Mouse (Mus musculus) spleen, adult 12 weeks (tissue): ENCODE data around the gene Dhrs3.

ENCODE experiments used
- DNase-seq: peaks from one replicate; pipeline ENCODE4 v3.0.0; 2022; ENCODE audit warnings: low spot score

Dhrs3 gene

DNA sequence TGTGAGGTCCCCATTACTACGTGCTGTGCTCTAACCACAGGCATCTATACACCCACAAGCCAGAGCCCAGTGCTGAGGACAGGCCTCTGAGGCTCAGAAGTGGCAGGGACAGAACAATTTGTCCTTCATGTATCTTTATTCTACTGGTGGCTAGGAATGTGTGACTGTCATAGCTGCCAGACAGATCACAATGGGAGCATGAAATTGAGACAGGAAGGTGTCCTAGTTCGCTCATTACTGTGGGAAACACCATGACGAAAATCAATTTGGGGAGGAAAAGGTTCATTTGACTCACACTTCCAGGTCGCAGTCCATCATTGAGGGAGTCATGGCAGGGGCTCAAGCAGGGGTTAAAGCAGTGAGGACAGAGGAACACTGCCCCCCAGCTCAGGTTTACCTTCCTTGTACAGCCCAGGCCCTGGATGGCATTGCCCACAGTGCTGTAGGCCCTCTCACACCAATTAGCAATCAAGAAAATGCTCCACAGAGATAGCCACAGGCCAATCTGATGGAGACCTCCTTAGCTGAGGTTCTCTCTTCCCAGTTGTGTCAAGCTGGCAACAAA is 47.3 kb downstream of the Dhrs3 start:
- DNase-seq = no peak

DNA sequence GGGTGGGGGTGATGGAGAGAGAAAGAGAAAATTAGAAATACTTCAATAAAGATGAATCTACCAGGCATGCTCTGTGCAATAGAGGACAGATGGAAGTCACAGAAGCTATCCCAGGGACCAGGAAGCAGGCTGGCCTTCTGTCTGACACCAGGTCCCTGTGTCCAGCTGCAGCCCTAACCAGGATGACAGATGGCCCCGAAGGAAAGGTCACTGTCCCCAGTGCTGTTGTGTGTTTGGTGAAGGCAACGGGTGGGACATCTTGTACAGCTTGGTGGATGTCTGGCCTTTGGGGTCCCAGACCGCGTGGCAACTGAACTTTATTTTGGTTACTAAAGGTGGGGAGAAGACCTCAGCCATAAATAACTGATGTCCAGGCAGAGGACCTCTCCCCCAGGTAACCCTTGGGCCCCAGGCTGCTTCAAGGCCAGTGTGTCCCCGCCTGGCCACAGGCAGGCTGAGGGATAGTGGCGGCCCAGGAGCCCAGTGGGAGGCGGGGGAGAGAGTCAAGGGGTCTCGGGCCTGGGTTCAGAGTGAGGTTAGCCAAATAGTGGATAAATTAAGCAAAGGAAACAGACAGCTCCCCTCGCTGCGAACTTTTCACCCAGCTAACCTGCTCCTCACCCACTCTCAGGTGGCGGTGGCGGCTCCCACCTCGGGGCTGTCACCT is 48.3 kb downstream of the Dhrs3 start:
- DNase-seq = no peak

DNA sequence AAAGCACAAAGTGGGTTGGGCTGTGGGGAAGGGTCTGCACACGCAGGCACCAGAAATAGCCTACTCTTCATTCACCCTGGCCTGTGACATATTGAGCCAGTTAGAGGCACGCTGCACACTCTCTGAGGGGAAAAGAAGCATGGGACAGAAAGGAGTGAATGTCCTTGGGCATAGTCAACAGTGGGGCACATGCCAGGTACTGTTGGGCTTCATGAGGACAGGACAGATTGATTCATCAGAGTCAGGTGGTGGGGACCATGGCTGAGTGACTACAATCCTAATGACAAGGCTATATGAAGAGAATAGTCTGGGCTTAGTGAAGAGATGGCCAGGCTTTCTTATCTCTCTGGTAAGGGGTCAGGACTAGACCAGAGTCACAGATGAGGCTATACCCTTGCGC is 49.8 kb downstream of the Dhrs3 start:
- DNase-seq = no peak

DNA sequence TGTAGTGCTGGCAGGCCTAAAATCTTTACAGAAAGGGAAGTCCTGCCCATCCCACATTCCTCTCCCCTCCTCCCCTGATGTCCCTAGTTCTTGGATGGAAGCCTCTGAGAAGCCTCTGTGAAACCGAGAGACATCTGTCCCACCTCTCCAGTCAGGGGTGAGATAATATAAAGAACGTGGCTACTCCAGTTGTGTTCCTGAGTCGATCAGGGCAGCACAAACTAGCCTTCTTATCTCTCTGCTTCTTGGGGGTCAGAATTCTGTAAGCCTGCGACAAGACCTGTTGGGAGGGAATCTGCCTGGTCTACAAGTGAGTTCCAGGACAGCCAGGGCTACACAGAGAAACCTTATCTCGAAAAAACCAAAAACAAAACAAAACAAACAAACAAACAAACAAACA is 50.6 kb downstream of the Dhrs3 start:
- DNase-seq = no peak

DNA sequence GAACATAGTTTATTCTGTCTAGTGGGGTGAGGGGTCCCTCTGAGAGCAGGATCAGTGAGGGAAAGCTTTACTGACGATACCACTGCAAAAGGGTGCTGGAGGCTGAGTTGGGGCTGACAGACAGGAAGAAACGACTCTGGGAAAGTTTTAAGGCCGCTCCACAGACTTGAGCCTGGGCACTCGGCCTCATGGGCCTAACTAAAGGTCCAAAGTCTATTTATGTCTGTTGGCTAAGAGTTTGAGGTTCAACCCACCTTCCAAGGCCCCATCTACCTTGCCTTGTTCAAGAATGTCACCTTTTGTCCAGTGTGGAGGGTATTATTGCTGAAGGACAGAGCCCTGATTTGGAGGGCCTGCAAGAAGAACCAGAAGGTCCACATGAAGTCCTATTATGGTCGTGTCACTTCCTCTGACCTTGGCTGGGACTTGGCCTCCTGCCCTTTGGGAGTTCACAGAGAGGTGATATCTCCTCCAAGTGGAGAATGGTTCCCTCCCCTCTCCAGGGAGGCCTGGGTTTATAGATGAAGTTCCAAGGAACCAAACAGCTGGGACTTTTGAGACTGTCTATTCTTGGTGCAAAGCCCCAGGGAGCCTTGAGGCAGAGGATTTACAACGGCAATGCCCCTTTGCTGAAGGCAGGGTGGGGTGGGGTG is 55.2 kb downstream of the Dhrs3 start:
- no peak for DNase-seq

DNA sequence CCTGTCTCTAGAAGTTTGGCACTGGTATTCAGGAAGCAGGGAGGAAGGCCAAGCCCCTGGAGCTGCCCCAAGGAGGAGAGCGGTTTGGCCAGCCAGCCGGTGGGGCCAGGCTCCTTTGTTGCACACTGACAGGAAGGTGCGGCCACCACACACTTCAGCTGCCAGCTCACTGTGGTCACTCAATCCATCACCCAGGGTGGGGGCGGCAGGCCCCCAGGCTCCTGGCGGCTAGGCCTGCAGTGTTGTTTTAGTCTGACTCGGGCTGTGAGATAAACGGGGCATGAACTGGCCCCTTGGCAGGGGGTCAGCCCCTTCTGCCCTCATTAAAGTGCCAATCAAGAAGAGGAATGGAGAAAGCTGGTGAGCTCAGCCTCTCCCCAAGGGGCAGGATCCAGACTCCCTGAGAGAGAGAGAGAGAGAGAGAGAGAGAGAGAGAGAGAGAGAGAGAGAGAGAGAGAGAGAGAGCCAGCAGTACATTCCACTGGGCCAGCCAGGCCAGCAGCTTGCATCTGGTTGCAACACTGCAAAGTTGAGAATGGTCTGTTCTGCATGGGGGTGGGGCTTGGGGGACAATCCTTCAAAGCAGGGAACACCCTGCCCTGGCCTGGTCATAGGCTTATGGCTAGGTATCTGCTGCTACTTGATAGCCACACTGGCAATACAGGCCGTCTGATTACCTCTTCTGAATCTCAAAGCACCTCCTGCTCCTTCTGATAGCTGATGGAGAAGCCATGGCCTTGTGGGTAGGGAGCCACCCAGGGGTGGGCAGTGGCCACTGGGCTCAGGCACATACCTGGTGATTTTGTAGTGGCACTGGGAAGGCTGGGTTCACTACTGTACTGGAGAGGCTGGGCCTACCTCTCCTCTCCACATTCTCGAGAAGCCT is 57.1 kb downstream of the Dhrs3 start:
- DNase-seq = peak; percentile 57

DNA sequence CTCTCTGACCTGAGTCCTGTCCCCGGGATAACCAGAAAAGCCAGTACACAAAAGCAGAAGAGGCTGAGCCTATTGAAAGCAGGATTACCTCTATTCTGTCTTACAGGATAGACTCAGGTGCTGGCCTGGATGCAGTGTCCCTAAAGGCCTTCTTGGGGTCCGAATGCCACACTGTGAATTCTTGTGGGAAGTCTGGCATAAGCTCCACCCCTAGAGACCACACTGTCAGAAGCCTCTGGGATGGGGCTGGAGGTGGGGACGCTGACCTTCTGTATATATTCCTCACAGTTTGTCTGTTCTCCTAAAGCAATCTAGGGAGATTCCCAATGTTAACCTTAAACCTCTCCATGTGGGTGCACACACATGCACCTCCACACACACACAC is 57.7 kb downstream of the Dhrs3 start:
- DNase-seq = no peak

DNA sequence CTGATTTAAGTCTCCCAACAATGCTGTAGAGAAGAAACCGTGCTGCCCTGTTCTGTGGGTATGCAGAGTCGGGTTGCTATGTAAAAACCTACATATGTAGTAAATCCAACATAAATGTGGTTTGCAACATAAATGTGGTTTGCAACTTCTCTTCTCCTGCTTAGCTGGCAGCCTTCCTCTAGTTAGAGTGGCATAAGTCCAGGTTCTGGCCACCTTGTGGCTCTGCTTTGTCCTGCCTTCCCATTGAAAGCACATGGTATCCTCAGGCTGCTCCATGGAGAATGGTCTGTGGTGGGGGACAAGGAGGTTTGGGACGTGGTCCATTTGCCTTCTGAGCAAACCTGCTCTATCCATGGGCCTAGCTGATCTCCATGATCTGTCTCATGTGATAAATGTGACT is 58.3 kb downstream of the Dhrs3 start:
- DNase-seq = no peak

DNA sequence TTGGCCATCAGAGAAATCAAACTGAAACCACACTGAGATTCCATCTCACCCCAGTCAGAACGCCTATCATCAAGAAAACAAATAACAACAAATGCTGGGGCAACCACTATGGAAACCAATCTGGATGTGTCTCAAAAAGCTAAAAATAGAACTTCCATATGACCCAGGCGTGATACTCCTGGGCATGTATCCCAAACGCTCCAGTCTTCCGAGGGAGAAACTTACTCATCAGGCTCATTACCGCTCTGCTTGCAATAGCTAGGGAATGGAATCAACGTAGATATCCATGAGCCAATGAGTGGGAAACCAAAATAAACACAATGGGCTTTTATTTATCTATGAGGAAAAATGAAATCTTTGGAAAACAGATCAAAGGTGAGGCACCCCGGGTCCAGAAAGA is 59.2 kb downstream of the Dhrs3 start:
- DNase-seq = no peak

DNA sequence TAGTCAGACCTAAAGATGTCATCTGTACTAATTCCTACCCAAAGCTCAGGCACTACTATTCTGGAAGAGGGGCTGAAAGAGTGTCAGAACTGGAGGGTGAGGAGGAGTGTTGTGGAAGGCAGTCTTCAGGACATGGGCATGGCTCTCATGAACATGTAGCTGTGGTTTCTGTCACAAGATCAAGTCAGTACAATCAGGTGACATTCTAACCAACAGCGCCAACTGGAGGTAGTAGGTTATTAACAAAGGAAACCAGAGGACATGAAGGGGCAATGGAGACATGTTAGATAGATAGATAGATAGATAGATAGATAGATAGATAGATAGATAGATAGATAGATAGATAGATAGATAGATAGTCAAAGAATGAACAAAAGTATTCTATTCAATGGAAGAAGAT is 60.8 kb downstream of the Dhrs3 start:
- no peak for DNase-seq

DNA sequence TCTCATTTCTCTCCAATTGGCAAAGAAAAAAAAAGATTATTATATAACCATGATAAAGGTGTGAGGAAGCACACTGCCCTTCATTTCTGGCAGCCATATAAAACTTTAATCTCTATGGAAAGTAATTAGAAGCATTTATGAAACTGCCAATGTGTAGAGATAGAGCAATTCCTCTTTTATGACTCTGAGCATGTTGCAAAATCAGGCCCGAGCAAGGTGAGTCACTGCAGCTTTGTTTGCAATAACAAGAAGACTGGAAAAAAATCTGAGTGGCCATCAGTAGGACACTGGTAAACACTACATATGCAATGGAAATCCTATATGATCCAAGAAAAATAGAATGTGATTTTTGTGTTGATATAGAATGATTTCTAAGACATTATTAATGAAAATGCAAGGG is 63.2 kb downstream of the Dhrs3 start:
- no peak for DNase-seq

DNA sequence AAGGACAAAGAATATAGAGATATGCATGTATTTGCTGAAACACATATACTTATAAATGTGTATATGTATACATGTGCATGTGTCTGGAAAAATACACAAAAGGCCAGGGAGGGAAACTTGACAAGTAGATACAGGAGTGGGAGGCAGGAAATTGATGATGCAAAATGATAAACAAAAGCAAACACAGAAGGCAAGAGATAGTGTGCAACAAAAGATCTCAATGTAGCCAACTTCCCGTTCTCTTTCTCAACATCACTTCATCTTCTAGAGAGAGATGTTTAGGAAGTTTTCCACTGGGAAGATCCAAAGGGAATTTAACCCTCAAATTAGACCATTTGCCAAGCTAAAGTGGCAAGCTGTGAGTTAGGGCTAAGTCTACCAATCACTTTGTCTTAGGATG is 63.7 kb downstream of the Dhrs3 start:
- DNase-seq = no peak

DNA sequence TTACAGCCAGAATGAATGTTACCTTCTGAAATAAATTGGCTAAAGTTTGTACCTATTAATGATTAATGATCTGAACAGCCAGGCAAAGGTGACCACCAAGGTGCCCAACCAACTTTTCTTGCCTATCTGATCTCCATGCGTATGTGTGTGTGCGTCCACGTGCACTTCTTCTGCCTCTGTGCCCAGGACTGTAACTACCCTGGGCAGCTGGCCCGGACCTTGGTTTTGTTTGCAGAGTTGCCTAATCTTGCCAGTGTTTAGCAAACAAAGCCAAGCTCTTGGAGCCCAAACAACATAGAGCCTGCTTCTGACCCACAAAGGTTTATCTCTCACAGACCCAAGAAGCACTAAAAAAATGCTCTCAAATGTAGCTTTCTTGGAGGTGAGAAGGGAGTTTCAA is 64.6 kb downstream of the Dhrs3 start:
- DNase-seq = no peak

DNA sequence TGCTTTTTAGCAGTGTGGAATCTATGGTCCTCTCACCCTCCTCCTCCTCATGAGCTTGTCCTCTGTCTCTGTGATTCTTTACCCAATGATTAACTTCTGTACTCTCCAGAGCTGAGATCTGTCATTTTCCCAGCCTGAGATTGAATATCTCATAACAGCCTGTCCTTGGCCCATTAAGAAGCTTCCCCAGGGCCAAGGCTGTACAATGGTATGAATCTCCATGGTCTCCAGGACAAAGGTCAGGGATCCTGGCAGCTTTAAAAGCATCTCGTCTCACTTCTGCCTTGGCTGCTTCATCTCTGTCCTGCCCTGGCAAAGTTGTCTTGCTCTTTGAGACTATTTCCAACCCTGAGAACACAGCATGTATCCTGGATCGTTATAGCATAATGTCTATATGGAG is 65.1 kb downstream of the Dhrs3 start:
- no peak for DNase-seq

DNA sequence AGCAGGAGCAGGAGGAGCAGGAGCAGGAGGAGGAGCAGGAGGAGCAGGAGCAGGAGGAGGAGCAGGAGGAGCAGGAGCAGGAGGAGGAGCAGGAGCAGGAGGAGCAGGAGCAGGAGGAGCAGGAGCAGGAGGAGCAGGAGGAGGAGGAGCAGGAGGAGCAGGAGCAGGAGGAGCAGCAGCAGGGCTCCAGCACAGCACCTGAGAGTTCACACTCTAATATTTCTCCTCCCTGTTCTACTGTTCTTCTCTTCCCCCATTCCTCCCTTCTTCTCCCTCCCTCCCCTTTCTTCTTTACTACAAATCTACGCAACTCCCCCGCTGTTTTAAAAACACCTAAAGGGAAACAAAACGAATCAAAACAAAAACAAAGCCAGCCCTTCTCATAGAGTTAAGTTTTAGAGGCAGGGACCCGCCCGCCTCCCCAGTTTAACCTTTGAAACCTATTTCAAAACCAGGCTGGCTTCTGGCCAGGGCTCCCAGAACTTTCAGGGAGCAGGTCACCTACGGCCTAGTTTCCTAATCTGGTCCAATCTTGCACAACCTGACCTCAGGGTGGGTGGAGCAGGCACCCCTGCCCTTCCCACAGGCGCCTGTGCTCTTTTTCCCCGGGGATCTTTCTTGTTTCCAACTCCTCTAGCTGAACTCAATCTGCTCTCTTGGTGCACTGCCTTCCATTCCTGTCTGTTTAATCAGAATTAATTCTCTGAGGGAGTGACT is 67.7 kb downstream of the Dhrs3 start:
- DNase-seq = no peak

DNA sequence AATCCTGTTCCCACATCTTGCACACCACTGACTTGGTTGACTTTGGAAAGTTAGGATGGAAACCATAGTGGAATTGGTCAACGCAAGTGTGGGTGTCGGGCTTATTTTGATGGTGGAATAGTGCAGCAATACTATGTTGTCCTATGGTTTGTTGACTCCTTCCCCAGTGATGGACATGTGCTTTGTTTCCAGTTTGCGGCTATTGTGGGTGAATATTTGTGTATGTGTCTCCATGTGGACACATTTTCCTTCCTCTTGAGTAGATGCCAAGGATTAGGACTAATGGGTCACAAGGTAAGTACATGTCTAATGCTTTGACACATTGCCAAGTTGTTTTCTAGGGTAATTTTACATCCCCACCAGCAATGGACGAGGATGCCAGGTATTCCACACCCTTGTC is 68.6 kb downstream of the Dhrs3 start:
- no peak for DNase-seq

DNA sequence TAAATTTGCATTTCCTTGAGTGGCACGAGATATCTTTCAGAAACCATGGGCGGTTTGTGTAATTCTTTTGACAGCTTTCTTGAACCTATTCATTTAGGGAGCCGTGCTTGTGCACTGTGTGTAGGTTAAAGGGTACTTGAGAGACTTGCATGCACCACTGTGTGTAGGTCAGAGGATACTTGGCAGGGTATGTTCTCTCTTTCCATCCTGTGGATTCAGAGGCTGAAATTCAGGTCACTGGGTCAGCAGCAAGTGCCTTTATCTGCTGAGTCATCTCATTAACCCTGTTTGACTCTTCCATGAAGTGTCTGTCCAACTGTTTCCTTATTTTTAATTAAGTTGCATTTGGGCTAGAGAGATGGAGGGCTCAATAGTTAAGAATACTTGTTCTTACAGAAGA is 69.1 kb downstream of the Dhrs3 start:
- DNase-seq = no peak

DNA sequence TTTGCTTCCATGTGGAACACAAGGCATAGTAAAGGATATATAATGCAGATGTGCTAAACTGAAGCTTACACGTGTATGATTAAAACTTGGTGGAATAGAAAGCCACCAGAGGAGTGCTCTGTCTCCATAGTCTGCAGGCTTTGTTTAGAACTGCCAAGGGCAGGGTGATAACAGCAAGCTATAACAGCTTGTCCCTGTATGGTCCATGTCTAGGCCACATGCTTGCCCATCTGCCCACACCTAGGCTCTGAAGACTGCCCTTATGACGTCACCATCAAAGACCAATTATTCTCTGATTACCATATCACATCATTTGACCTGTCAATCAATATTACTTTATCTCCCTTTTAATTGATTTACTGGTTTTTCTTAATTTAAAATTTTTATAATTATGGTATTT is 72.6 kb downstream of the Dhrs3 start:
- no peak for DNase-seq

DNA sequence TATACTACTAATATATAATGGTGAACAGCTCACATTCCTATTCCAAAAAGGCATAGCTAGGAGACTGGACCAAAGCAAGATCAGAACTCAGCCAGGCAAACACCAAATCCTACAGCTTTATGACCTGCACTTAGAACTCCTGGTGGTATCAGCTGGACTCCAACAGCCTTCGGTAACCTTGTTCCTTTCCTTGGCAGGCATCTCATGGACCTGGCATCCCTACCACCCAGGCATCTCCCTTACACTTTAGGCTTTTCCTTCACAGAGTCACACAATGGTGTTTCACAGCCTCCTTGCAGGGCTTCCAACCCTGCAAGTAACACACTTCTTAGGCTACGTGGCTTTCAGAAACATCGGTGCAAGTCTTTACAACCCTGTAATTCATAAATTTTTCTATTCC is 75.7 kb downstream of the Dhrs3 start:
- DNase-seq = no peak

DNA sequence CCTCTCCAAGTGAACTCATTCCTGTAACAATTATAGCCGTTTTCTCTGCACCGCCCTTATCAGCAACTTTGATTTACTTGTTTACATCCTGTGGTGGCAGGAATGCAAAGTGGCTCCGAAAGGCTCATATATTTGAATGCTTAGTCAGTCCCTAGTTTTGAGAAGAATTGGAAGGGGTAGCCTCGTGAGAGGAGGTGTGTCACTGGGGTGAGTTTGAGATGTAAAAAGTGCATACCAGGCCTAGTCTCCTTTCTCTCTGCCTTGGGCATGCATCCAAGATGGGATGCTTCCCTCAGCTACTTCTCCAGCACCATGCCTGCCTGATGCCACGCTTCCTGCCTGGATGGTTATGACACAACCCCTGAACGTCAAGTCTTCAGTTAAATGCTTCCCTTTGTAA is 76.4 kb downstream of the Dhrs3 start:
- no peak for DNase-seq

DNA sequence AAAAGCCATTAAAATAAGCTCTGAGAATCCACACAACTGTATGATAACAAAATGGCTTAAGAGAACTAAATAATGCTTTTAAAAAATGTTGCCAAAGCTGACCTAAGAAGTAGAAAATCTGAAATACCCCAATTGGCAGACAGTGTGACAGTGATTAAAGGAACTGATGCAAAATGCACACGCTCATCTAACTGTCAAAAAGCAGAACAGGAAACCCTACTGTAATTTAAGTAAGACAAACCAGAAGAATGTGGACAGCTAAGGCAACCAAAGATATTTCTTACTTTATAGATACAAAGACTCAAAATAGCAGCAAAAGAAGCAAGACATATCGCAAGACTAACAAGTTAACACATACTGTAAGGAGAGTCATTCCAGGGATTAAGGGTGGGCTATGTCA is 78.4 kb downstream of the Dhrs3 start:
- DNase-seq = no peak

DNA sequence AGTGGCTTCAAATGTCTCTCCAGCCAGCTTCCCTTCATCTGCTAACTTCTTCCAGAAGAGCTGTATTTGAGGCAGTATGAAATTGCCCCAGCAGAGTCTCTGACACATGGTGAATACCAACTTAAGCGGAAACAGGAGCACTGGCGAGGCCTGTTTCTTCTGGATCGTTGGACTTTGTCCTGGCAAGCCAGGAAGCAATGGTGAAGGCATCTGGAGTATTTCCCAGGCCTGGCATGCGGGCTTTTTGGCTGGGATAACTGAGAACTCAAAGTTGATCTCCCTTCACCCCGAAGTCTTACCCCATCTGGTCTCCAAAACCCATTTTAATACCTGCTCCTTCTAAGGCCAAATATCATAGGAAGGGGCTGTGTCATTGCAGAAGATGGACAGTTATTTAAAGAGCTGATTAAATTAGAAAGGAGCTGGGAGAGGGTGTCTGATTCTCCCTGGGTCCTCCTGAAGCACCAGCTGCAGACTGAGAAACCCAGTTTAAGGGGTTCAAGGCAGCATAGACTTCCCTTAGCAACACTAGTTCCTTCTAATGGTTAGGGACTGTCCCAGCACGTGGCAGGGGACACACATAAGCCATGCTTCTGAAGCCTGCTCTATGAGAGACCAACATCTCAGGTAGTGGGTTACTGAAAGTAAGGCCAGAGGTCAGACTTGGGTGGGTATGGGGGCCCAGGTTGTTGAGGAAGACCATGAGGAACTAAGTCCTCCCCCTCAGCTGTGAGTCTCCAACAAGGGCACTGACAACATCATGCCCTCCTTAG is 80.5 kb downstream of the Dhrs3 start:
- no peak for DNase-seq
